Mouse (Mus musculus) ES-Bruce4 (cell line): ENCODE results near the gene Fgd2. TPM values are rescaled to one million over a fixed set of nuclear protein-coding genes. Genes with fewer than 3 reads are reported as not detected.
A peak's percentile ranks its signal among the peaks of the same experiment; 100 is the strongest.

Source experiments
- H3K27ac ChIP-seq: 2 replicates; pipeline ENCODE4 v1.5.1; 2012; ENCODE audit warnings: low read length, inconsistent platforms; ENCODE audit not compliant: insufficient read depth
- H3K27me3 ChIP-seq: 2 replicates; pipeline ENCODE4 v1.6.1; 2012; ENCODE audit warnings: mild to moderate bottlenecking, low read length, inconsistent platforms; ENCODE audit not compliant: control insufficient read depth, poor library complexity, insufficient read depth, severe bottlenecking
- H3K36me3 ChIP-seq: 2 replicates; pipeline ENCODE4 v1.6.1; 2012; ENCODE audit warnings: inconsistent platforms, mild to moderate bottlenecking, low read length, moderate library complexity; ENCODE audit not compliant: control insufficient read depth, poor library complexity, insufficient read depth, severe bottlenecking
- H3K4me1 ChIP-seq: one replicate; pipeline ENCODE4 v1.8.1; 2011; ENCODE audit warnings: low read length; ENCODE audit not compliant: control insufficient read depth, insufficient read depth
- H3K4me3 ChIP-seq: 2 replicates; pipeline ENCODE4 v1.5.1; 2011; ENCODE audit warnings: low read depth, mild to moderate bottlenecking, low read length
- H3K9ac ChIP-seq: 2 replicates; pipeline ENCODE4 v1.6.1; 2012; ENCODE audit warnings: low read depth, mild to moderate bottlenecking, inconsistent platforms; ENCODE audit not compliant: poor library complexity, severe bottlenecking
- H3K9me3 ChIP-seq: replicated peaks from 2 replicates; pipeline ENCODE4 v1.6.1; 2012; ENCODE audit warnings: mild to moderate bottlenecking, low read length, inconsistent platforms; ENCODE audit not compliant: control insufficient read depth, poor library complexity, insufficient read depth, severe bottlenecking
- CTCF ChIP-seq: IDR thresholded peaks from one replicate; pipeline ENCODE4 v1.8.1; 2011; ENCODE audit warnings: low read depth, low read length
- EP300 ChIP-seq: IDR thresholded peaks from 2 replicates; pipeline ENCODE4 v1.6.1; 2011; ENCODE audit warnings: low read depth, low read length; ENCODE audit not compliant: insufficient read depth
- POLR2A ChIP-seq: IDR thresholded peaks from one replicate; pipeline ENCODE4 v1.8.1; 2011; ENCODE audit warnings: low read length; ENCODE audit not compliant: insufficient read depth
- polyA plus RNA-seq: library from polyadenylated mRNA; stranded (reverse); fragments of >200 nt; gene quantifications from 2 replicates; pipeline ENCODE4 v1.2.4, GENCODE M21; 2011; ENCODE audit warnings: low read depth; ENCODE audit not compliant: missing spikeins, insufficient read depth, insufficient read length

Gene Fgd2
- polyA plus RNA-seq, 1 experiment: 5.1 TPM

DNA sequence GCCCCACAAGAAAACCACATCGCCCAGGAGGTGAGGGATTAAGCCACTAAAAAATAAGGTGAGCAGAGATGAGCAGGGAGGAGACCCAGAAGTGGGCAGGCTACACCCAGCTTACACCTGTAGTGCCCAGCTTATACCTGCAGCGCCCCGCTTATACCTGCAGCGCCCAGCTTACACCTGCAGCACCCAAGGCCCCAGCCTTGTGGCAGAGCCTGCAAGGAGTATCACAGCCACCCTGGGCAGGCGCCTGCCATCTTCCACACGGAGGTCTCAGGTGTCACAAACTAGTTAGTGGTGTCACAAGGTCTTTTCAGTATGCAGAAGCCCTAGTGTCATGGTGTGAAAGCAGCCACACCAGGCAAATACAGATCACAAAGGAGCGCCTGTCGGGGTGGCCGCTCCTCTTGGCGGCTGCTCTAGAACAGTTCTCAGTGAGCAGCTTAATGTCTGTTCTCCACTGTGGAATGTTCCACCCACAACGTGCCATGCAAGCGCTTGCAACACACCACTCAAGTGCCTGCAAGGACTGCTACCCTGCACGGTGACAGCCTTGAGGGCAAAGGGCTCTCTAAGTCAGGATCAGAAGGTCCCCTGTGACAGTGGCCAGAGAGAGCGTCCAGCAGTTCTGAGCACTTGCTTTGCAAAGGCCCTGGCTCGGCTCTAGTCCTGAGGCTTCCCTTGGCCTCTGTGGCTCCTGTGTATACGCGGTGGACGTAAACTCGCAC lies 24.3 kb upstream of the Fgd2 start:
- Histone ChIP-seq H3K27ac (no peak overlapping the region), H3K36me3 (no peaks in the 10 kb centered on the region), H3K9me3 (no peaks in the 10 kb centered on the region), H3K27me3 (no peaks in the 10 kb centered on the region), H3K9ac (no peak overlapping the region), H3K4me3 (no peak overlapping the region), H3K4me1 (peaks cover 1% of the 10 kb centered on the region)
- no peak for TF ChIP-seq CTCF
- TF ChIP-seq POLR2A: no peak
- TF ChIP-seq EP300: no peak

DNA sequence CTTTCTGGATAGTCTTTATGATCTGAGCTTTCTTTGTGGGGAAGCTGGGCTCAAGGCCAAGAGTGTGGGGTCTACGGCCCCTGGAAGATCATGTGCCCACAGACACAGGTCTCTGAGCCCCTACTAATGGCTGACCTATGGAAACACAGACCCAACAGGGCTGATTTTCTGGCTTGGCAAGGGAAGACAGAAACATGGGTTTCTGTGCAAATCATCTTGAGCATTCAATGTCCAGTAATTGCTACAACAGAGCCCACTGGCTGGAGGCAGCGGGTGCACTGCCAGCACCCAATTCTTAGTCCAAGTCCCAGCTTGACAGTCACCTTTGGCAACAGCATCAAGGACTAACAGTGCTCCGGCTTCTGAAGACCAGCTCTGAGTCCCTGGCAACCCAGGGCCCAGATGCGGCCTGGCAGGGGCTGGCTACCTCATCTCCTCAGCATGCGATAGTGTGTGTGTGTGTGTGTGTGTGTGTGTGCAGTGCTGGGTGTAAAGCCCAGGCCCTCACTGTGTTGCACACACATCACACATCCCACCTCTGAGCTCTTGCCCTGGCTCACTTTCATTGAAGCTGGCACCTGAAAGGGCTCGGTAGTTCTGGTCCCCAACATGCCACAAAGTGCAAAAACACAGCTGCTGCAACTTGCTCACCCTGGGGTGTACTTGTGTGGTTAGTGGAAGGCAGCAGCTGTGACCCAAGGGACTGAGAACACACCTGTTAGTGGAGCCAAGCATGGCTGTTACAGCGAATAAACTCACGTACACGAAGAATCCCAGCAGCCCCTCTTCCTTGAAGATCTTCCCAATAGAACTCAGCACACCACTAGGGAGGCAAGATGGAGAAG lies 22.5 kb upstream of the Fgd2 start:
- Histone ChIP-seq H3K36me3 (no peaks in the 10 kb centered on the region), H3K9me3 (no peaks in the 10 kb centered on the region), H3K4me3 (no peak overlapping the region), H3K27ac (no peak overlapping the region), H3K9ac (no peak overlapping the region), H3K27me3 (no peaks in the 10 kb centered on the region), H3K4me1 (peaks cover 3% of the 10 kb centered on the region)
- TF ChIP-seq CTCF (no peak), POLR2A (no peak), EP300 (no peak)

DNA sequence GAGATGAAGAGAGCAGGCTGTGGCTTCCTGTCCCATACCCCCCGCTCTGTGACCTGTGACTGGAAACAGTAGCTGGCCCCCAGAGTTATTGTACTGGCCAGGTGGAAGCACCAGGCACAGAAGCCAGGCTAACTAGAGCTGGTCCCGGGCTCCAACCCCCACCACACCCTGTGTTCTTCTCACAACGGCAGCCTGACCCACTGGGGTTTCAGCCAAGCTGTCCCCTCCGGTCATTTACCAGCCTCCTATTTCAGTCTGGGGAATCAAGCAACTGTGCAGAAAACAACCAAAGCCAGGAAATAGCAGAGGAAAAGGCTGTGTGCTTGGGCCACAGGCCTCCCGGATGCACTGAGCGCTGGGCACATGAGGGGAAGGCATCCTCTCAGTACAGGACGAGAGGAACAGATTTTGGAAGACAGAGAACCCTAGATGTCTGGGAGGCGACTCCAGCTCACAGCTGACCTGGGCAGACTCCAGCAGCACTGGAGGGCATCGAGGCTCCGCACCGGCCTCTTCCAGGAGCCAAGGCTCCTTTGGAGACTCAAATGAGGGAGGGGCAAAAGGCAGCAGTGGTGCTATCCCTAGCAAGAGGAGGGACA lies 21.4 kb upstream of the Fgd2 start:
- Histone ChIP-seq H3K27me3 (no peaks in the 10 kb centered on the region), H3K36me3 (no peaks in the 10 kb centered on the region), H3K4me3 (no peak overlapping the region), H3K27ac (no peak overlapping the region), H3K9ac (no peak overlapping the region), H3K4me1 (peaks cover 3% of the 10 kb centered on the region), H3K9me3 (no peaks in the 10 kb centered on the region)
- no peak for TF ChIP-seq EP300
- TF ChIP-seq POLR2A: no peak
- TF ChIP-seq CTCF: no peak

DNA sequence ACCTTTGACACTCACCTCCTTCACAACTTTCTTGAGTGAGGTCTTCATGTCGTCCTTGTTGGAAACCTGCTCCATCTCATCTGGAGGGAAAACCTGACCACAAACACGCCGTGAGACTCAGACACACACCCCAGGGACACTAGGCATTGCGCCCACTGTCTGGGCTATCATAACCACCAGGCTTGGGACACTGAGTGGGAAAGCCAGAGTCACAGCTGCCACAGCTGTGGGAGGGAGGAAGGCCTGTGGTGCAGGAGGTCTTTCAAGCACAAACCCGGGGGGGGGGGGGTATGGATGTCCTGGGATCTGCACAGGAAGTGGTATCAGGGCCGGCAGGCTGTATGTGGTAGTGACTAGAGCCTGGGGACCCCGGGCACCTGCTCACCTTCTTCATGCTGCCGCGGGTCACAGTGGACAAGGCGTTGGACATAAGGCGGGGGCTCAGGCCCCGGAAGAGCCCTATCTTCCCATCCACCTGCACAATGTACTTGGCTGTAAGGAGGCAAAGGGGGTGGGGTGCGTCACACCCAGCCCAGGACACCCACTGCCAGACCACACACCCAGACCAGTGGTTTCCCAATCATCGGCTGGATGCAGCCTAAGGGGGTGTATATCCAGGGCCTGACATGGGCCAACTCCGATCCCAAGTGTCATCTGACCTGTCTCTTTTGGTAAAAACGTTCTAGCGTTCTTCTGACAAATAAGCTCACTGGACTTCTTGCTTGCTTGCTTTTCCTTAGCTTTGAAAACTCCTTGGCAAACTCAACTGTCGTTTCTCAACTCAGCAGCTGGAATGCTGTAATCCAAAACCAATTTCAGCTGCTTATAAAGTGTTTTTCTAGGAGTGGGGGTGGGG lies 20.1 kb upstream of the Fgd2 start:
- Histone ChIP-seq H3K36me3 (0 out of 2 replicates have a peak, but pooled peaks cover 2% of the 10 kb centered on the region), H3K9me3 (no peaks in the 10 kb centered on the region), H3K27me3 (no peaks in the 10 kb centered on the region), H3K9ac (no peak overlapping the region), H3K4me3 (no peak overlapping the region), H3K4me1 (peaks cover 3% of the 10 kb centered on the region), H3K27ac (no peak overlapping the region)
- no peak for TF ChIP-seq POLR2A
- TF ChIP-seq CTCF: no peak
- TF ChIP-seq EP300: no peak

DNA sequence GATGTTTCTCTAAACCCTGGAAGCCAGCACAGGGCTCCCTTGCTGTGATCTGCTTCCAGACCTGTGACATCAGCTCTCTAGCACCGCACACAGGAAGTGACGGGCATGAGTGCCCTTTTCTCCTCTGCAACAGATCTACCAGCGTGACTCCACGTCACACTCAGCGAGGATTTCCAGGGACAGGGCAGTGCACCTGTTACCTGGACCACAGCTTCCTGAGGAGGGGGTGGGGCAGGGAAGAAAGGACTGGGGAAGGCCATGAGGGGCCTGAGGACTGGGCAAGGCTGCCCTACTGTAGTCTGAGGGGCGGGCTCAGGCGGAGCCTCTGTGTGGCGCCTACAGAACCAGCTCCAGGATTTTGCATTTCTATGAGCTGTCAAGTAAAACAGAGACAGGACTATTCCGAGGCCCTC lies 19.1 kb upstream of the Fgd2 start:
- H3K9me3 ChIP-seq: no peaks in the 10 kb centered on the region
- H3K36me3 ChIP-seq: 0 out of 2 replicates have a peak, but pooled peaks cover 2% of the 10 kb centered on the region
- H3K27ac ChIP-seq: no peak overlapping the region
- H3K4me1 ChIP-seq: peaks cover 3% of the 10 kb centered on the region
- no peak overlapping the region for H3K9ac ChIP-seq
- TF ChIP-seq EP300 (no peak; the same call in 1 of the 2 replicates), POLR2A (no peak), CTCF (peak; percentile 13)
- no peaks in the 10 kb centered on the region for H3K27me3 ChIP-seq
- no peak overlapping the region for H3K4me3 ChIP-seq
